Mouse (Mus musculus) heart, adult 10 weeks (tissue): Measurements from ENCODE around the gene Gm3376. TPM values are rescaled to one million over a fixed set of nuclear protein-coding genes. Genes with fewer than 3 reads are reported as not detected.

ENCODE experiments used
- polyA plus RNA-seq: library from polyadenylated mRNA; stranded (reverse); fragments of 350-450 nt; fragmentation: Illumina TruSeq; extraction: RNeasy Lipid Tissue Mini Kit (QIAGEN cat#74804); gene quantifications from one replicate; pipeline ENCODE4 v1.2.3, GENCODE M21; 2014; ENCODE audit warnings: low read depth, low replicate concordance

Gm3376 gene
- polyA plus RNA-seq = not detected

GRCm38 (mm10) chrY:3771373-3771772 is at the start of gene Gm3376:
Gm3376 (plus strand) TSS chrY:3771673.

